Mouse (Mus musculus) MEL-GATA-1-ER (cell line): ENCODE data around the gene Rflnb.
A peak's percentile ranks its signal among the peaks of the same experiment; 100 is the strongest.

ENCODE experiments used
- DNase-seq: peaks from one replicate; pipeline ENCODE4 v3.0.0-alpha.2; 2012; ENCODE audit warnings: low read depth; ENCODE audit errors: extremely low read depth

Gene Rflnb

GRCm38 (mm10) chr11:75992481-75992880 is 35.1 kb downstream of the Rflnb start:
- no peak for DNase-seq

DNA sequence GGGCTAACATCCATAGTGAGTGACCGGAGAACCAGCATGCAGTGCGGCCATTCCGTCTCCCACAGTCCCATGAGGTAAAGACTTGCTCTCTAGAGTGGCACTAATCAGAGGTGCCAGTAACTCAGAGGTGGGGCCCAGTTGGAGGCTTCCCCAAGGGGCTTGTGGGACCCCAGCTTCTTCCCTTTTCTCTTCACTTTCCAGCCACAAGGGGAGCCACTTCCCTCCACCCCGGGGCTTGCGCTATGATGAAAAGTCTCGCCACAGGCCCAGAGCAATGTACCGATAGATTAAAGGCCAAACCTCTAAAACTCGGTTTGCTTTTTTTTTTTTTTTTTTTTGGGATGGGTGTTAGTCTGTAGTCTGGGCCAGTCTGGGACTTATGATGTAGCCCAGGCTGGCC is 35.7 kb downstream of the Rflnb start:
- no peak for DNase-seq

- DNase-seq: no peak
Observed at GRCm38 (mm10) chr11:75990965-75991835, 36.4 kb downstream of the Rflnb start.

- no peak for DNase-seq
Observed at GRCm38 (mm10) chr11:75985948-75986347, 41.6 kb downstream of the Rflnb start.

DNA sequence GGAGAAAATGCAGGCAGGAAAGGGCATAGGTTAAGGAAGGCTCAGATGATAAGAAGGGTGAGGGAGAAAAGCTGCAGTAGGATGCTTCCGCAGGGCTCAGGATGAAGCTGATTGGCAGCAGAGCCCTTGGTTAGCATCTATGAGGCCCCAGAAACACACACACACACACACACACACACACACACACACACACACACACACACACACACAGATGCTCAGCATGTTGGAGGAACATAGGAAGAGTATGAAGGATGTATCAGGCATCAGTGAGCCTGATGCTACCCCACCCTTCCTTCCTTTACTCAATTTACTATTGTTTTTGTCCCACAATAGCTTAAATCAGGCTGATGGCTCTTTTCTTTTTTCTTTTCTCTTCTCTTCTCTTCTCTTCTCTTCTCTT is 43.0 kb downstream of the Rflnb start:
- no peak for DNase-seq

DNA sequence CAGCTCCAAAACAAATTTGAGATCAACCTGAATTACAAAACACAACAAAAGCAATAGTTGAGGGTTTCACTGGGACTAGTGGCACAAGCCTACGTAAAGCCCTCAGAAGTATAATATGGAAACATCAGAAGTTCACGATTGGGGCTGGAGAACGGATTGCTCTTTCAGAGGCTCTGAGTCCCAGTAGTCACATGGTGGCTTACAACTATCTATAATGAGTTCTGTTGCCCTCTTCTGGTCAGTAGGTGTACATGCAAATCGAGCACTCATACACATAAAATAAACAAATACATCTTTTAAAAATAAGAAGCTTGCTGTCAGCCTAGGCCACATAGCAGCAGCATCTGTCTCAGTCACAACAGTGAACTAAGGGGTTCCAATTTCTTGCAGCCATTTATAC is 44.4 kb downstream of the Rflnb start:
- peak; percentile 56 for DNase-seq

DNA sequence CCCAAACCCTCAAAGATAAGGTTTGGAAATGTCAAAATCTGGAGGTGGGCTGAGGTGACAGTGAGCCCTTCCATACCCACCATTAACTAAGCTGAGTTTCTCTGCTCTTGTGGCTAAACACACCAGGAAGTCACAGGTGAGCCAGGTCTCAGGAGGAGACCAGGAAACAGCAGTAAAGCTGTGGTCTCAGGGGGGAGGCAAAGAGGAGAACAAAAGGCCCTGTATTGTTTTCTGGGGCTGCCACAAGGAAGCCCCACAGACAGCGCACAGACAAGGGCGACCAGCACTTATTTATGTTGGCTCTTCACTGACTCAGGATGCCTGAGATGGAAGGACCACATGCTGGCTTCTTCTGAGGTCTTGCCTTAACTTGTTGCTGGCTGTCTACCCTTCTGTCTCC is 47.2 kb downstream of the Rflnb start:
- no peak for DNase-seq

- DNase-seq: no peak
Observed at GRCm38 (mm10) chr11:75978051-75978450, 49.5 kb downstream of the Rflnb start.

DNA sequence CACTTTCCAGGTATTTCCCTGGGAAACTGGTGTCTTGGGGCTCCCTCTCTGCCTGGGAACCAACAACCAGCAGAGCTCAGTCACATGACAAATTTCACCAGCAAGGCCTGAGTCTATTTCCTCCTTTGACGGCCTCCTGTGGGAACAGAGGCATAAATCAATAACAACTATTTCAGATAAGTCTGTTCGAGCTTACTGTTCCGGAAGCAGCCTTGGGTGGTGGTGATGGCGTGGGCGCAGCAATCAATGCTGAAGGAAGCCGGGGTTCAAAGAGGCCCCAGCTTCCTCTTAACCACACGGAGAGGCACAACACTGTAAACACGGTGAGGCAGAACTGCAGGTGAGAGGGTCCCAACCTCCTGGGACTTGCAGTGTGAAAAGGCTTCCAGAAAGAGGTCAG is 50.8 kb downstream of the Rflnb start:
- DNase-seq: no peak

- DNase-seq: no peak
Observed at GRCm38 (mm10) chr11:75973988-75974387, 53.6 kb downstream of the Rflnb start.

DNA sequence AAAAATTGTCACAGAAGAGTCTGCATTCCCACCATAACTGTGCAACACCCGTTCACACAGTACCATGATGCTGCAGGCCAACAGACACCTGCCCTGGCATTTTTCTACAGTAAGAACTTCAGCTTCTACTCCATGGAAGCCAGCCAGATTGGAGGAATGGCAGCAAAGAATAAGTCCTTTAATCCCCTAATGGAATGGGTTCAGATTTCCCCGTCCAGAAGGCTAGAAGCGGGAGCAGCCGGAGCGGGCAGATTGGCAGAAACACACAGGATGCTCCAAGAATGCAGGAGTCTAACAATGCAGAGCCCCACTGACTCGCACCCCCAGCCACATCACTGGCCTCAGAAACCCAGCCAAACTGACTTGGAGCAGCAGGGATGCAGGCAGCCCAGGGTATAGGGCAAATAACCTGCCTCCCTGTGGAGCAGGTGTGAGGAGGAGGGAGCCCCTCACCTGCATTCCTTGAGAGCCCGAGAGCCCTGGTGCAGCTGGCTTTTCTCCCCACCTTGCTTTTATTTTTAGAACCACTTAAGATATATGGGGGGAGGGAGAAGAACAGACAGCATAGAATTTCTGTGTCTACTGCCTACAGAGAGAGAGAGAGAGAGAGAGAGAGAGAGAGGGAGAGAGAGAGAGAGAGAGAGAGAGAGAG is 54.5 kb downstream of the Rflnb start:
- DNase-seq: no peak

DNA sequence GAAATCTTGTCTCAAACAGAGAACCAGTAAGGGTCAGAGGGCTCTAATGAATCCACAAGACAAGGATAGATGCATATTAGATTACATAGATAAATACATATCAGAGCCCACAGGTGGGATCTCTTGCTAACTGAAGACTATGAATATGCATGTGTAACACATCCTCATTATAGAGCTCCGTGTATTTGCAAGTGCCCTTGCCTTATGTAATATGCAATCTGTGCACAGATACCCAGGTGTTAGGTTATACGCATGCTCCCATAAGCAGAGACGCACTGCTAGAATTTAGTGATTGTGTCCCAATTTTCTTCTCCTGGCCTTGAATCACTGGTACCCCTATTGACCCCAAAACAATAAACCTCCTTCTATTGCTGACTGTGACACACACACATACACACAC is 55.4 kb downstream of the Rflnb start:
- no peak for DNase-seq

- no peak for DNase-seq
Observed at GRCm38 (mm10) chr11:75970629-75971028, 57.0 kb downstream of the Rflnb start.
